Mouse (Mus musculus): ENCODE results near the gene Gm26897.

Gene Gm26897

GRCm38 (mm10) chr5:111754484-111755139 lies 20.9 kb downstream of the Gm26897 start:
- DNase-seq: no peak

GRCm38 (mm10) chr5:111755330-111755729 lies 21.6 kb downstream of the Gm26897 start:
- no peak for DNase-seq

- DNase-seq: no peak
These were observed 27.2 kb downstream of the Gm26897 start for GRCm38 (mm10) chr5:111760721-111761480.

GRCm38 (mm10) chr5:111761574-111761973 lies 27.9 kb downstream of the Gm26897 start:
- no peak for DNase-seq

GRCm38 (mm10) chr5:111762085-111762484 lies 28.4 kb downstream of the Gm26897 start:
- no peak for DNase-seq

- DNase-seq: no peak
These were observed 32.1 kb downstream of the Gm26897 start for GRCm38 (mm10) chr5:111765671-111766290.

- no peak for DNase-seq
These were observed 33.0 kb downstream of the Gm26897 start for GRCm38 (mm10) chr5:111766696-111767095.

GRCm38 (mm10) chr5:111770266-111770665 lies 36.5 kb downstream of the Gm26897 start:
- DNase-seq: no peak

GRCm38 (mm10) chr5:111772127-111772526 lies 38.4 kb downstream of the Gm26897 start:
- no peak for DNase-seq

GRCm38 (mm10) chr5:111772591-111773406 lies 39.1 kb downstream of the Gm26897 start:
- DNase-seq: no peak

- DNase-seq: no peak
These were observed 39.6 kb downstream of the Gm26897 start for GRCm38 (mm10) chr5:111773407-111773733.

- DNase-seq: no peak
These were observed 42.5 kb downstream of the Gm26897 start for GRCm38 (mm10) chr5:111776246-111776645.

- DNase-seq: no peak
These were observed 44.4 kb downstream of the Gm26897 start for GRCm38 (mm10) chr5:111778093-111778492.

GRCm38 (mm10) chr5:111779776-111780485 lies 46.2 kb downstream of the Gm26897 start:
- no peak for DNase-seq

Measured in spleen, adult 18-20 months (tissue).